Mouse (Mus musculus) hematopoietic stem cell, adult 5-6 weeks (primary cell): Measurements from ENCODE around the gene Sapcd1. TPM values are rescaled to one million over a fixed set of nuclear protein-coding genes. Genes with fewer than 3 reads are reported as not detected.

Experiments used
- ATAC-seq, 2 experiments: fragments of 125-278 bp in 1 of 2; replicated peaks in 1 of 2; 2 replicates each; pipeline ENCODE4 v1.8.0; 2016 to 2017; ENCODE audit warnings: inconsistent platforms in 2 of 2, mild to moderate bottlenecking in 2 of 2, moderate number of reproducible peaks in 2 of 2, low read depth in 1 of 2, moderate TSS enrichment in 1 of 2; ENCODE audit not compliant: low FRiP score in 2 of 2, poor library complexity in 2 of 2, severe bottlenecking in 2 of 2, insufficient read depth in 1 of 2, low TSS enrichment in 1 of 2
- total RNA-seq: library from RNA; stranded (forward); fragments of 172-1452, 232-1000 nt; gene quantifications from 2 replicates; pipeline ENCODE4 v1.2.3, GENCODE M21; 2017

The Sapcd1 gene
- total RNA-seq = 1.7 TPM in 1 of 2 replicates, not detected in the other

- no peak for ATAC-seq
Measured at GRCm38 (mm10) chr17:35027277-35028068, at the start of gene Sapcd1. Sapcd1 (minus strand) TSS chr17:35028016.

- ATAC-seq = no peak
Measured at GRCm38 (mm10) chr17:35077285-35077684, 49.5 kb upstream of the Sapcd1 start.

- ATAC-seq = no peak
Measured at GRCm38 (mm10) chr17:35076507-35077176, 48.8 kb upstream of the Sapcd1 start, which contains the start of gene Ly6g6e. Ly6g6e (plus strand) TSS chr17:35076902.

DNA sequence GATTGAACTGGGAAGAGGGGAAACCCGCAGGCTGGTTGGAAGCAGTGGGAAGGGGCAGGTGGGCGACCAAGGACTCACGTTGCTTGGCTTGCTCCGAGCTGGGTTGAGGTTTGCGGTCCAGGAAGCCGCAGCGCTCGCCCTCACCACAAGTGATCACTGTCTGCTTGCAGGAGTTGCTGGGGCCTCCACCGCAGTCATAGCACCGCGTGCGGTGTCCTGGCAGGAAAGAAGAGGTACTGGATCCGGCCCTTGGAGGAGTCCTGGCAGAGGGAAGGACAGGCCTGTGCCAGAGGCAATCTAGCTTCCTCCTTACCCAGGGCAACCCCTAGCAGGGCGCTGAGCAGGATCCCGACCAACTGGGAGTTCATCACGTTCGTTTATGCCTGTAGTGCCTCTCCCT, 46.3 kb upstream of the Sapcd1 start:
- ATAC-seq = peak; percentile 31 to 35; a peak in 2 of 4 replicates

GRCm38 (mm10) chr17:35071454-35071853, 43.6 kb upstream of the Sapcd1 start:
- no peak for ATAC-seq

DNA sequence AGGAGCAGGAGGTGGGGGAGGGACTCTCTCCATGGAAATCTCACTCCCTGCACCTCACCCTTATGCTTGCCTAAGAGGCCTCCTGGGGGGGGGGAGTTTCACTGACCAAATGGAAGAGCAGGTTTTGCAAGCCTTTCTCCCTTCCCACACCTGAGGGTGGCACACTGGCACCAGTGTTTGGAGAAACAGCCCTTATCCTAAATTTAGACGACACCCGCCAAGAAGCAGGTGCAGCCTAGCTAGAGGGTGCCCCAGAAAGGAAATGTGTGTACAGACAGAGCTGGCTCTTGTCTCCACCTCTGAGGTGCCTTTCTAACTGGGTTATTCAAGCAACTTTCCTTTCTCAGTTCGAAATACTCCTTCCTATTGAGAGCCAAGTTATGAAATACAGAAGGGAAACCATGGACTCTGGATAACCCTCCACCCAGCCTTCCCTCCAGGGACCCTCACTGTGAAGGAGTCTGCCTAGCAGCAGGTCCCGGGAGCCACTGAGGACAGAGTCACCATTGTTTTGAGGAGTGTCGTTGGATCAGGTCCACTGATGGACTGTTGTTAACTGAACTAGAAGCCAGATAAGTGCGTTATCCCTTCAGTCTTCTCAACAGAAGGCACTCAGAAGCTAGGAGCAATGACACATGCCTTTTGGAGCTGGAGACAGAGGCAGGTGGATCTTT, 42.9 kb upstream of the Sapcd1 start:
- no peak for ATAC-seq

GRCm38 (mm10) chr17:35068213-35068914, 40.5 kb upstream of the Sapcd1 start:
- ATAC-seq = no peak

- ATAC-seq = no peak
Measured at GRCm38 (mm10) chr17:35066084-35066483, 38.3 kb upstream of the Sapcd1 start, which contains the start of gene Mpig6b. Mpig6b (minus strand) TSS chr17:35066184.

GRCm38 (mm10) chr17:35064951-35065947, 37.4 kb upstream of the Sapcd1 start, which contains the start of gene Ly6g6c:
Ly6g6c (plus strand) TSS chr17:35065388.
- peak; percentile 33 to 40; a peak in 2 of 4 replicates for ATAC-seq

- ATAC-seq = no peak
Measured at GRCm38 (mm10) chr17:35064378-35064877, 36.6 kb upstream of the Sapcd1 start.

- no peak for ATAC-seq
Measured at GRCm38 (mm10) chr17:35063466-35063865, 35.6 kb upstream of the Sapcd1 start.

DNA sequence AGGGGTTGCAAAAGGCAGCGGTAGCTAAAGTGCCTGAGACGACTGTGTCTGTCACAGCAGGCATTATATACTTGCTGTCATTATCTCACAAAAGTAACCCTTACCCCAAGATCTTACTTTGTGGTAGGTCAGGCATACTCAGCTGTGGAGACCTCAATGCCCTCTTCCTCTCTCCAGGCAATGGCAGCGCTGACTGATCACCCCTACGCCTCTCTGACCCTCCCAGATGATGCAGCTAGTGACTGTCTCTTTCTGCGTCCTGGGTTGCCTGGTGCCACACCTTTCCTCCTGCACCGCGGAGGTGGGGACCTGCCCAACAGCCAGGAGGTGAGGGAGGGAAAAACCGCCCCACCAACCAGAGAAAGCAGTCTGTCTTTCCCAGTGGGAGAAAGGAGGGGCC, 33.5 kb upstream of the Sapcd1 start:
- no peak for ATAC-seq

DNA sequence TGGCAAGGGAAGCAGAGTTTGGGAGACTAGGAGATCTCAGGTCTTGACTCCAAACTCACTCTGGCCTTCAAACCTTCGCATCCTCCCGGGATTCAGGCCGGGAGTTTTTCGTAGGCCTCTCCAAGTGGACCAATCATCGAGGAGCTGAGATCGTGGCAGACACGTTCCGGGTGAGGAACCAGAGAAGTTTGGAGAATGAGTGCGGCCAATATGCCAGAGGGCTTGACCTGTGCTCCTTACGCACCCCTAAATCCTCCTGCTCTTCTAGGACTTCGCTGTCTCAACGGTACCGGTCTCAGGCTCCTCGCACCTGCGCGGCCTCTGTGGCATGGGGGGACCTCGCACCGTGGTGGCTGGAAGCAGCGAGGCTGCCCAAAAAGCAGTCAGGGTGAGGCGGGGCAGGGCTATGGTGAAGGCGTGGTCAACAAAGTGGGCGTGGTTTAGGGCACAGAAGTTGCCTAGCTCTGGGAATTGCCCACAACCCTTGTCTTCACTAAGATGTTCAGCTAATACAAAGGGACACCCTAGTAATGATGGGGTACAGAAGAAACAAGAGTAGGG, 33.0 kb upstream of the Sapcd1 start:
- no peak for ATAC-seq

GRCm38 (mm10) chr17:35060071-35060470, 32.3 kb upstream of the Sapcd1 start:
- ATAC-seq = no peak

- ATAC-seq = peak; percentile 82 to 87
Measured at GRCm38 (mm10) chr17:35058911-35059892, 31.4 kb upstream of the Sapcd1 start, which contains the start of gene Ddah2. Ddah2 (plus strand) TSS chr17:35059035.
